Mouse (Mus musculus): Measurements from ENCODE around the gene Lrrc8a. TPM values are rescaled to one million over a fixed set of nuclear protein-coding genes. Genes with fewer than 3 reads are reported as not detected.

Lrrc8a gene
- total RNA-seq, 2 experiments from 2014 or later = 7.9 to 8.3 TPM

- ATAC-seq (replicated peaks; ENCODE audit: low FRiP score, poor library complexity, severe bottlenecking) = no peak; the same call in 1 of the 2 replicates
Measured at GRCm38 (mm10) chr2:30237881-30238280, 366 bp downstream of the Lrrc8a start.

GRCm38 (mm10) chr2:30238906-30239465, 1.5 kb downstream of the Lrrc8a start:
- ATAC-seq (replicated peaks; ENCODE audit: low FRiP score, poor library complexity, severe bottlenecking) = no peak

GRCm38 (mm10) chr2:30239777-30240176, 2.3 kb downstream of the Lrrc8a start:
- ATAC-seq (replicated peaks; ENCODE audit: low FRiP score, poor library complexity, severe bottlenecking) = peak; percentile 60

DNA sequence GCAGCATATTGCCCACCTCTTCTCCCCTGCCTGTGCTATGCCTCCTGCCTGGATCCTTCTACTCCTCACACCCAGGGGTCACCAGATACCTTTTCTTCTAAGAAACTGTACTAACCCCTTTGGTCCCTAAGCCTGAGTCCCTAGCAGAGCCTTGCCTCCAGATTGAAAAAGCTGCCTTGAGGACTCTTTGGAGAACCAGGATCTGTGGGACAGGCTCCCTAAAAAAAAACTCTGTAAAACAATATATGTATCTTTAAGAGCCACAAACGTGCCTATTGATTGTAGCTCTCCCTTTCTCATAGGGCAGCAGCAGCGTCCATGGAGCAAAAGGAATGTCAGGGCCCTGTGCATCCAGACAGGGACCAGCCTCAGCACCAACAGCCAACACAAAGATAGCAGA, 2.8 kb downstream of the Lrrc8a start, which contains the start of gene Gm28035:
Gm28035 (plus strand) TSS at position 301 of the 400 bp plus-strand sequence.
- no peak for ATAC-seq (replicated peaks; ENCODE audit: low FRiP score, poor library complexity, severe bottlenecking)

DNA sequence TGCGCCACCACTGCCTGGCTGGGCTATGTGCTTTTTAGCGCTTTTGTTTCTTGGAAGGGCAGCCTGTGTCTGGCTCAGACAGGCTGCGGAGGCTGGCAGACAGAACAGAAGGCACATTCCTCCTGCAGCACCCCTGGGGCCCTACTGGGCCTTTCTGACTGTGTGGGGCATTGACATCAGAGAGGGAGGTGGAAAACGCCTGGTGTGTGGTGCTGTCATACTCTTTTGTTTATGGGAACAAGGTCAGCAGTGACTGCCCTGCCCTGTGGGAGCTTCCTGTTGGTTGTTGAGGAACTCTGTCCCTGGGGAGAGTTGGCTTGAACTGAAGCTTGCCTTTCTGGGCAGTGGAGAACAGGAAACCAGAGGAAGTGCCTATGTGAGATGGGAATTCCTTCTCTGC, 5.0 kb downstream of the Lrrc8a start:
- ATAC-seq (replicated peaks; ENCODE audit: low FRiP score, poor library complexity, severe bottlenecking) = no peak

DNA sequence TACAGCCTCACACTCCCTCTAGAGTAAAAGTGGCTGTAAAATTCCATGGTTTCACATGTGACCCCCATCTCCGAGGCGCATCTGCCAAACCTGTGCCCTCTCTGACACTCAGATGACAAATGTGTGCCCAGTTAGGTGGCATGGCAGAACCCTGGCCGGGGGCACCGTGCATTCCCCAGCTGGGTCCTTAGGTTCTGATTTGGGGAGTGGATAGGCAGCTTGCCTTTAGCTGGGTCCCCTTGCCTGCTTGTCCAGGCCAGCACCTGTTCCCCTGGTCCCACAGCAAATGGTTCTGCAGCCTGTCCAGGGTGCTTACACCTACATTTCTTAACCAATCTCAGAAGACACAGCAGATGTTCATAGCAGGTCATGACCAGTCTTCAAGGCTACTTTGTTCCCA, 5.9 kb downstream of the Lrrc8a start:
- no peak for ATAC-seq (replicated peaks; ENCODE audit: low FRiP score, poor library complexity, severe bottlenecking)

- no peak for ATAC-seq (replicated peaks; ENCODE audit: low FRiP score, poor library complexity, severe bottlenecking)
Measured at GRCm38 (mm10) chr2:30244595-30245178, 7.2 kb downstream of the Lrrc8a start.

- no peak for ATAC-seq (replicated peaks; ENCODE audit: low FRiP score, poor library complexity, severe bottlenecking)
Measured at GRCm38 (mm10) chr2:30247036-30247435, 9.5 kb downstream of the Lrrc8a start.

DNA sequence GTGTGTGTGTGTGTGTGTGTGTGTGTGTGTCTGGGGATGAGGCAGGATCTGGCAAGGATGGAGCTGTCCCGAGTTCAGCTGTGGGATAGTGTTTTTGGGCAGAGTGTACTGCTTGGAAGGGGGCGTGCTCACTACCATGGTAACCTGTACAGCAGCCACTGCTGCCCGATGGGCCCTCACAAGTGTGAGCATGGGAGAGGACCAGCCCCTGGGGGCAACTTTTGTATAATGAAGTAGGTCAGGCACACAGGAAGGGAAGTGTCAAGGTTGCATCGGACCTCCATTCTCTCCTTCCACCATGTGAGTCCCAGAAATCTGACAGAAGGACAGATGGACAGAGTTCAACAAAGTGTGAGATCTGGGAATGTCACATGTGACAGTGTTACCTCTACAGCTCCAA, 10.2 kb downstream of the Lrrc8a start:
- ATAC-seq (replicated peaks; ENCODE audit: low FRiP score, poor library complexity, severe bottlenecking) = no peak

- ATAC-seq (replicated peaks; ENCODE audit: low FRiP score, poor library complexity, severe bottlenecking) = no peak
Measured at GRCm38 (mm10) chr2:30249182-30249581, 11.7 kb downstream of the Lrrc8a start.

DNA sequence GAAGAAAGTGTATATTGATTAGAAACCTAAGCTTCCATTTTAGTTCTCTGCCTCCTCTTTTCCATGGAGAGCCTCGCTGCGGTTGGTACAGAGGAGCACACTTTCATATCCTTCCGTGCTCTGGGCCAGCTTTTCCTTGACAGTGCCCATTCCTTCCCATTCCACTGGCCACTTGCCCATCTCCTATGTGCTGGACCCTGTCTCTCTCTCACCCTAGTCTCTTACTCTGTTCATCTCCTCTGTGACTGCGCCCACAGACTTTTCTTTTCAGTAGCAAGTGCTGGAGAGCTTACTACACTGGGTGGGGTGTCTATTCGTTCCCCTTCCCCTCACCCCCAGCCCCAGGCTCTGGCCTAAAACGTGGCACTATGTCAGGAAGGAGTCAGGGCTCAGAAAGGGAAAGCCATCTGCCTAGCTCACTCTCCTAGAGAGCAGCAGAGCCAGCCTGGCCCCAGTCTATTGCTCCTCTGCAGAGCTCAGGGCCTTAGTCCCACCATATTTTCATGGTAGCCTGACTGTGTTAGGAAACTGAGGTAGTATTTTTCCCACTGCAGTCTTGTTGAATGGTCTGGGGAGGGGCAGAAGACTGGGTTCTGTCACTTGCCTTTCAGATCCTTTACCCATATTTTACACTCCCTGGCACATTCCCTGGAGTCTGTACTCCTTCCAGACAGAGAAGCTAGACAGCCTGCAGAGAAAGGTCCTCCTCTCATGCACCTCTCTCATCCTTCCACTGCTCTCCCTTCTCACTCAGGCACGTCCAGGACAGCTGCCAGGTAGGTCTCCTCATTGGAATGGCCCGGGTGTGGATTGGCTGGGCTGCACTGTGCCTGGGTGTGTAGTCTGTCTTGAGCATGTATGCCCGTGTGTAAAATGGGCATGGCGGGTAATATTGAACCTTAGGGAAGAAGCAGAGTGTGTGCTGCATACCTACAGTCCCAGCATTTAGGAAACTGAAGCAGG, 12.9 kb downstream of the Lrrc8a start:
- ATAC-seq (replicated peaks; ENCODE audit: low FRiP score, poor library complexity, severe bottlenecking) = no peak

GRCm38 (mm10) chr2:30251417-30252104, 14.0 kb downstream of the Lrrc8a start:
- ATAC-seq (replicated peaks; ENCODE audit: low FRiP score, poor library complexity, severe bottlenecking) = peak; percentile 35

- ATAC-seq (replicated peaks; ENCODE audit: low FRiP score, poor library complexity, severe bottlenecking) = no peak
Measured at GRCm38 (mm10) chr2:30252521-30252920, 15.0 kb downstream of the Lrrc8a start.

GRCm38 (mm10) chr2:30253809-30254208, 16.3 kb downstream of the Lrrc8a start:
- no peak for ATAC-seq (replicated peaks; ENCODE audit: low FRiP score, poor library complexity, severe bottlenecking)

DNA sequence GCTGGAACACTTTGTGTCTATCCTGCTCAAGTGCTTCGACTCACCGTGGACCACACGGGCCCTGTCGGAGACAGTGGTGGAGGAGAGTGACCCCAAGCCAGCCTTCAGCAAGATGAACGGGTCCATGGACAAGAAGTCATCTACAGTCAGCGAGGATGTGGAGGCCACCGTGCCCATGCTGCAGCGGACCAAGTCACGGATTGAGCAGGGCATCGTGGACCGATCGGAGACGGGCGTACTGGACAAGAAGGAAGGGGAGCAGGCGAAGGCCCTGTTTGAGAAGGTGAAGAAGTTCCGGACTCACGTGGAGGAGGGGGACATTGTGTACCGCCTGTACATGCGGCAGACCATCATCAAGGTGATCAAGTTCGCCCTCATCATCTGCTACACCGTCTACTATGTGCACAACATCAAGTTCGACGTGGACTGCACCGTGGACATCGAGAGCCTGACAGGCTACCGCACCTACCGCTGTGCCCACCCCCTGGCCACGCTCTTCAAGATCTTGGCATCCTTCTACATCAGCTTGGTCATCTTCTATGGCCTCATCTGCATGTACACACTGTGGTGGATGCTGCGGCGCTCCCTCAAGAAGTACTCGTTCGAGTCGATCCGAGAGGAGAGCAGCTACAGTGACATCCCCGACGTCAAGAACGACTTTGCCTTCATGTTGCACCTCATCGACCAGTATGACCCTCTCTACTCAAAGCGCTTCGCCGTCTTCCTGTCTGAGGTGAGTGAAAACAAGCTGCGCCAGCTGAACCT, 18.3 kb downstream of the Lrrc8a start:
- ATAC-seq (replicated peaks; ENCODE audit: low FRiP score, poor library complexity, severe bottlenecking) = no peak

DNA sequence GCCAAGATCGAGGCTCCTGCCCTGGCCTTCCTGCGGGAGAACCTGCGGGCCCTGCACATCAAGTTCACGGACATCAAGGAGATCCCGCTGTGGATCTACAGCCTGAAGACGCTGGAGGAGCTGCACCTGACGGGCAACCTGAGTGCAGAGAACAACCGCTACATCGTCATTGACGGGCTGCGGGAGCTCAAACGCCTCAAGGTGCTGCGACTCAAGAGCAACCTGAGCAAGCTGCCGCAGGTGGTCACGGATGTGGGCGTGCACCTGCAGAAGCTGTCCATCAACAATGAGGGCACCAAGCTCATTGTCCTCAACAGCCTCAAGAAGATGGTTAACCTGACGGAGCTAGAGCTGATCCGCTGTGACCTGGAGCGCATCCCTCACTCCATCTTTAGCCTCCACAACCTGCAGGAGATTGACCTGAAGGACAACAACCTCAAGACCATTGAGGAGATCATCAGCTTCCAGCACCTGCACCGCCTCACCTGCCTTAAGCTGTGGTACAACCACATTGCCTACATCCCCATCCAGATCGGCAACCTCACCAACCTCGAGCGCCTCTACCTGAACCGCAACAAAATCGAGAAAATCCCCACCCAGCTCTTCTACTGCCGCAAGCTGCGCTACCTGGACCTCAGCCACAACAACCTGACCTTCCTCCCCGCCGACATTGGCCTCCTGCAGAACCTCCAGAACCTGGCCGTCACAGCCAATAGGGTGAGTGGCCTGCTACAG, 19.3 kb downstream of the Lrrc8a start:
- ATAC-seq (replicated peaks; ENCODE audit: low FRiP score, poor library complexity, severe bottlenecking) = no peak

GRCm38 (mm10) chr2:30257699-30258460, 20.4 kb downstream of the Lrrc8a start:
- no peak for ATAC-seq (replicated peaks; ENCODE audit: low FRiP score, poor library complexity, severe bottlenecking)

- ATAC-seq (replicated peaks; ENCODE audit: low FRiP score, poor library complexity, severe bottlenecking) = no peak
Measured at GRCm38 (mm10) chr2:30258600-30258999, 21.1 kb downstream of the Lrrc8a start.

Data from erythroblast, adult 5-6 weeks (primary cell).